Mouse (Mus musculus): ENCODE results near the gene Olfr1373. TPM values are rescaled to one million over a fixed set of nuclear protein-coding genes. Genes with fewer than 3 reads are reported as not detected.
A peak's percentile ranks its signal among the peaks of the same experiment; 100 is the strongest.
"Not testable (repeated sequence)": the region's sequence is repeated elsewhere in the genome, so short reads cannot be mapped to it uniquely, and the experiment has no call there.

Gene Olfr1373
- polyA plus RNA-seq, 1 experiment from 2014 or later, result not detected

GRCm38 (mm10) chr11:52128316-52129061 lies 16.8 kb downstream of the Olfr1373 start:
- no peak overlapping the region for H3K4me3 ChIP-seq (replicated peaks)
- H3K36me3 ChIP-seq, result peaks cover 18% of the 10 kb centered on the region
- no peaks in the 10 kb centered on the region for H3K27me3 ChIP-seq
- H3K9ac ChIP-seq, result no peak overlapping the region
- 64% methylated on average over 5 of the region's 5 CpGs for WGBS (ENCODE audit: insufficient replicate concordance)
- H3K4me2 ChIP-seq, result no peak overlapping the region
- no peak for ATAC-seq (ENCODE audit: low read depth)
- no peak overlapping the region for H3K27ac ChIP-seq
- DNase-seq, result no peak
- no peaks in the 10 kb centered on the region for H3K9me3 ChIP-seq (replicated peaks)
- peaks cover 14% of the 10 kb centered on the region; the same call in 1 of the 2 replicates for H3K4me1 ChIP-seq (replicated peaks)

- no peak overlapping the region for H3K4me3 ChIP-seq (replicated peaks)
- H3K27me3 ChIP-seq, result no peaks in the 10 kb centered on the region
- no peaks in the 10 kb centered on the region for H3K9me3 ChIP-seq (replicated peaks)
- WGBS (ENCODE audit: insufficient replicate concordance), result 63% methylated on average over 5 of the region's 5 CpGs
- H3K4me2 ChIP-seq, result no peak overlapping the region
- ATAC-seq (ENCODE audit: low read depth) (no peak), DNase-seq (no peak)
- peaks cover 25% of the 10 kb centered on the region for H3K36me3 ChIP-seq
- peaks cover 14% of the 10 kb centered on the region; the same call in 1 of the 2 replicates for H3K4me1 ChIP-seq (replicated peaks)
- no peak overlapping the region for H3K9ac ChIP-seq
- H3K27ac ChIP-seq, result no peak overlapping the region
These were observed 17.6 kb downstream of the Olfr1373 start for GRCm38 (mm10) chr11:52127760-52128159.

DNA sequence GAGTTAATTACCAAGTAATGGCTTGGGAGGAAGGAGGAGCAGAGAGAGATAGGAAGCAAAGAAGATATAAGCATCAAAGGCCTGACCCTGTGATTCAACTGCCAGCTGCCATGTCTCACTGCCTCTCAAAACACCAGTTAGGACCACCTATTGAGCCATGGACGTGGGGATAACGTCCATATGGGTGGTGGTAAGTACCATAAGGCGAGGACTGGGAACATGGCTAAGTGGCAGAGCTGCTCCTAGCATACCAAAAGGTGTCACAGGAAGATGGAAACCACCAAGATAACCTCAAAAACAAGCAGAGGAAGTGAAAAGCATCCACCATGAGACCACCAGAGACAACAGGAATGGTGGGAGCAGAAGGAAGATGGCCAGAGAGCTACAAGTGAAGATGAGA lies 18.2 kb downstream of the Olfr1373 start:
- Histone ChIP-seq H3K27me3 (no peaks in the 10 kb centered on the region), H3K9me3 (replicated peaks) (no peaks in the 10 kb centered on the region)

DNA sequence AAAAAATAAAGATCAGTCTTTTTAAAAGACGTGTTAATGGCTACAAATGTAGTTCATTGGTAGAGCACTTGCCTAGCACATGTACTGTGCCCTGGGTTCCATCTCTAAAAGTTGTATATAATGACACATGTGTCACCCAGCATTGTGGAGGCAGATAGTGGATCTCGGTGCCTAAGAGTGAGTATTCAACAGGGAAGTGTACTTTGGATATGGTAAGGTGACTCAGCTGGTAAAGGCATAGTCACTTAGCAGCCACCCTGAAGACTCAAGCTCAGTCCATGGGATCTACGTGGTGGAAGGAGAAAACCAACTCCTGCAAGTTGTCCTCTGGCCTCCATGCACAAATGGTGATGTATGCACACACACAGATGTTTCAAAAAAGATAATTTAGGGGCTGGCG lies 20.9 kb downstream of the Olfr1373 start:
- Histone ChIP-seq H3K27me3 (no peaks in the 10 kb centered on the region), H3K9me3 (replicated peaks) (no peaks in the 10 kb centered on the region), H3K4me1 (replicated peaks) (peaks cover 14% of the 10 kb centered on the region; the same call in 1 of the 2 replicates), H3K4me3 (replicated peaks) (no peak overlapping the region), H3K9ac (no peak overlapping the region), H3K4me2 (no peak overlapping the region), H3K27ac (peak overlapping the region; percentile 50), H3K36me3 (peaks cover 56% of the 10 kb centered on the region)
- WGBS (ENCODE audit: insufficient replicate concordance), result 57% methylated on average over 4 of the region's 4 CpGs
- ATAC-seq (ENCODE audit: low read depth), result peak; percentile 48; the same call in 1 of the 2 replicates
- DNase-seq, result no peak

More for the DNA sequence above, 18.2 kb downstream of the Olfr1373 start:
- peaks cover 14% of the 10 kb centered on the region; the same call in 1 of the 2 replicates for H3K4me1 ChIP-seq (replicated peaks)
- no peak overlapping the region for H3K27ac ChIP-seq
- WGBS (ENCODE audit: insufficient replicate concordance), result 65% methylated on average over 3 of the region's 3 CpGs
- no peak overlapping the region for H3K9ac ChIP-seq
- ATAC-seq (ENCODE audit: low read depth) (no peak), DNase-seq (no peak)
- H3K4me2 ChIP-seq, result no peak overlapping the region
- peaks cover 31% of the 10 kb centered on the region for H3K36me3 ChIP-seq
- no peak overlapping the region for H3K4me3 ChIP-seq (replicated peaks)

- 84% methylated on average over 6 of the region's 6 CpGs for WGBS (ENCODE audit: insufficient replicate concordance)
These were observed 23.3 kb downstream of the Olfr1373 start for GRCm38 (mm10) chr11:52122045-52122444.

GRCm38 (mm10) chr11:52120415-52120814 lies 24.9 kb downstream of the Olfr1373 start:
- H3K36me3 ChIP-seq, result peaks cover 93% of the 10 kb centered on the region

More at GRCm38 (mm10) chr11:52122045-52122444, 23.3 kb downstream of the Olfr1373 start:
- DNase-seq, result no peak
- H3K4me3 ChIP-seq (replicated peaks), result no peak overlapping the region
- ATAC-seq (ENCODE audit: low read depth), result no peak
- no peak overlapping the region for H3K4me2 ChIP-seq
- H3K36me3 ChIP-seq, result peaks cover 80% of the 10 kb centered on the region
- no peaks in the 10 kb centered on the region for H3K27me3 ChIP-seq
- no peak overlapping the region for H3K27ac ChIP-seq
- peaks cover 17% of the 10 kb centered on the region; the same call in 1 of the 2 replicates for H3K4me1 ChIP-seq (replicated peaks)
- no peaks in the 10 kb centered on the region for H3K9me3 ChIP-seq (replicated peaks)
- no peak overlapping the region for H3K9ac ChIP-seq

GRCm38 (mm10) chr11:52117156-52117555 lies 28.2 kb downstream of the Olfr1373 start:
- Histone ChIP-seq H3K36me3 (peaks cover 89% of the 10 kb centered on the region), H3K27me3 (no peaks in the 10 kb centered on the region)
- WGBS (ENCODE audit: insufficient replicate concordance), result 87% methylated on average over 7 of the region's 7 CpGs

More at GRCm38 (mm10) chr11:52120415-52120814, 24.9 kb downstream of the Olfr1373 start:
- H3K27ac ChIP-seq; DNase-seq; H3K4me3 ChIP-seq (replicated peaks); H3K9ac ChIP-seq; H3K4me2 ChIP-seq; H3K9me3 ChIP-seq (replicated peaks); ATAC-seq (ENCODE audit: low read depth); H3K27me3 ChIP-seq: not testable (repeated sequence)
- peaks cover 32% of the 10 kb centered on the region for H3K4me1 ChIP-seq (replicated peaks)

DNA sequence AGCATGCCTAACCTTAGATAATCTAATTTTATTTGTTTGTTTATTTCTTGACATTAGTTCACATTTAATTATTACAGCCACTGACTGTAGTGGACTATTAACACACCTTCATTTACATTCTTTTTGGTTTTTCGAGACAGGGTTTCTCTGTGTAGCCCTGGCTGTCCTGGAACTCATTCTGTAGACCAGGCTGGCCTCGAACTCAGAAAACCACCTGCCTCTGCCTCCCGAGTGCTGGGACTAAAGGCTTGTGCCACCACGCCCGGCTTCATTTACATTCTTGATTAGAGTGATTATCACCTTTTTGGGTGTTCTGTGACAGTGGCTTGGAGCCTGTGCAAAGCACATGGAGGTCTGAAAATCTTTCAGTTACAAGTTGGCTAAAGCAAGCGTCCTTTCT lies 29.2 kb downstream of the Olfr1373 start:
- Histone ChIP-seq H3K4me1 (replicated peaks) (peaks cover 48% of the 10 kb centered on the region), H3K4me2 (peak overlapping the region; percentile 39), H3K27ac (peak overlapping the region; percentile 81), H3K36me3 (peaks cover 79% of the 10 kb centered on the region)
- H3K27me3 ChIP-seq; H3K4me3 ChIP-seq (replicated peaks); H3K9me3 ChIP-seq (replicated peaks); H3K9ac ChIP-seq: not testable (repeated sequence)
- peak; percentile 26 for DNase-seq
- 48% methylated on average over 6 of the region's 6 CpGs for WGBS (ENCODE audit: insufficient replicate concordance)
- ATAC-seq (ENCODE audit: low read depth), result peak; percentile 35; the same call in 1 of the 2 replicates

More at GRCm38 (mm10) chr11:52117156-52117555, 28.2 kb downstream of the Olfr1373 start:
- Histone ChIP-seq H3K9me3 (replicated peaks) (no peaks in the 10 kb centered on the region), H3K27ac (no peak overlapping the region; the same call in 1 of the 2 replicates), H3K4me2 (no peak overlapping the region), H3K9ac (no peak overlapping the region), H3K4me3 (replicated peaks) (no peak overlapping the region), H3K4me1 (replicated peaks) (peaks cover 46% of the 10 kb centered on the region)
- no peak for ATAC-seq (ENCODE audit: low read depth)
- no peak for DNase-seq

- no peaks in the 10 kb centered on the region for H3K27me3 ChIP-seq
- no peak overlapping the region for H3K9ac ChIP-seq
- H3K9me3 ChIP-seq (replicated peaks), result no peaks in the 10 kb centered on the region
- peak overlapping the region; percentile 39 for H3K4me2 ChIP-seq
- H3K27ac ChIP-seq, result peak overlapping the region; percentile 81
- H3K36me3 ChIP-seq, result peaks cover 74% of the 10 kb centered on the region
- peaks cover 48% of the 10 kb centered on the region for H3K4me1 ChIP-seq (replicated peaks)
- DNase-seq, result peak; percentile 28
- 34% methylated on average over 3 of the region's 3 CpGs for WGBS (ENCODE audit: insufficient replicate concordance)
- peak; percentile 88 for ATAC-seq (ENCODE audit: low read depth)
- 0 out of 2 replicates have a peak overlapping the region, but pooled peaks have one; percentile 16 for H3K4me3 ChIP-seq (replicated peaks)
These were observed 29.8 kb downstream of the Olfr1373 start for GRCm38 (mm10) chr11:52115479-52115878.

GRCm38 (mm10) chr11:52109421-52109820 lies 35.9 kb downstream of the Olfr1373 start:
- DNase-seq (no peak), ATAC-seq (ENCODE audit: low read depth) (no peak)
- Histone ChIP-seq H3K27ac (no peak overlapping the region), H3K4me3 (replicated peaks) (no peak overlapping the region), H3K9ac (no peak overlapping the region), H3K4me2 (no peak overlapping the region), H3K27me3 (no peaks in the 10 kb centered on the region), H3K4me1 (replicated peaks) (peaks cover 57% of the 10 kb centered on the region), H3K36me3 (peaks cover 21% of the 10 kb centered on the region), H3K9me3 (replicated peaks) (no peaks in the 10 kb centered on the region)
- 74% methylated on average over 1 of the region's 1 CpGs for WGBS (ENCODE audit: insufficient replicate concordance)

DNA sequence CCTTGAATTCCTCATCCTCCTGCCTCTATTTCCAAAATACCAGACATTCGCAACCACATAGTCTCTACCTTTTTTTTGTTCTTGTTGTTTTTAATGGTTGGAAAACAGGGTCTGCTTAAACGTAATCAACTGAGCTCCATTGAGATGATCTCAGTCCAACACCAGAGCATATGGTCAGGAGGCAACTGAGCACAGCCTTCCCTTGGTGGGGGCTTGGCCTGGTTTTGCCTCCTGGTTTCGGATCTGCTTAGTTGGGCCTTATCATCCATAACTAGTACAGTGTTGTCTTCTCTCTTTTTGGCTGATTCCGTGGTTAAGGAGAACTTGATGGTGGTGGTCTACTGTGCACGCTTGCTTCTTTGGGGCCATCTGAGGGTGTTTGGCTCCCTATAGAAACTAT lies 36.5 kb downstream of the Olfr1373 start:
- peaks cover 56% of the 10 kb centered on the region for H3K4me1 ChIP-seq (replicated peaks)

More for the DNA sequence above, 36.5 kb downstream of the Olfr1373 start:
- Histone ChIP-seq H3K9ac (no peak overlapping the region), H3K36me3 (peaks cover 15% of the 10 kb centered on the region), H3K9me3 (replicated peaks) (no peaks in the 10 kb centered on the region), H3K27ac (no peak overlapping the region), H3K27me3 (no peaks in the 10 kb centered on the region), H3K4me2 (no peak overlapping the region), H3K4me3 (replicated peaks) (no peak overlapping the region)
- 75% methylated on average over 5 of the region's 5 CpGs for WGBS (ENCODE audit: insufficient replicate concordance)
- DNase-seq (no peak), ATAC-seq (ENCODE audit: low read depth) (no peak)
